Mouse (Mus musculus): ENCODE results near the gene Ctdspl.

Gene Ctdspl

DNA sequence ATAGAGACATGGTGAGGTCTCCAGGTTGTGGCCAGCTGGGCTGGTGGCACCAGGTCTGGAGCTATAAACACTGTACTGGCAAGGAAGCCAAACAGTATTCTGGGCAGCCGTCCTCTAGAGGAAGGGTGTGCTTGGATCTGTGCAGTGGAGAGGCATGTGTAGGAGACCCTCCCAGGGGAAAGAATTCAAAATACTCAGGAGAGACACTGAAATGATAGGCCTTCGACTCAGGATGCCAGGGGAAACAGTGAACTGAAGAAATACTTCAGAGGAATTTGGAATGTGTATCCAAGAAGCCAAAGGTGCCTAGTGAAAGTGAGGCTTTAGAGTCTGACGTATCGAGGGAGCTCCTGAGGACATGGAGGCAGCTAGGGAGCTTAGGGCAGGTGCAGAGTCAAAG, 23.4 kb downstream of the Ctdspl start:
- no peak for DNase-seq (ENCODE audit: low spot score)

DNA sequence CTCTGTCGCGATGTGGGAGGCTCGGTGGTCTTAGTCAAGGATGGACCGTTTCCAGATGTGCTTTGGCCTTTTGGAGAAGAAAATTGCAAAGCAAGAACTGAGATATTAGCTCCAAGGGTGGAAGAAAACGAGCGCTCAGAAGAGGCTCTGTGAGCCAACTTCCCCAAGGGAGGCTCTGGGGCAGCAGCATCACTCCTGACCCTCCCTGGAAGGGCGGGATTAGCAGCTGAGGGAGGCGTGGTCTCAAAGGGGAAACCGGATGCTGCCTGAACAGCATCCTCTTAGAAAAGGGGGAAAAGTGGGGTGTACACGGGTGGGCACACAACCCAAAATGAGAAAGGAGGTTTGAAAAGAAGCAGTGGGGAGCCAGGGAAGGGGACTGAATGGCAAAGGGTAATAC, 23.8 kb downstream of the Ctdspl start:
- DNase-seq (ENCODE audit: low spot score), result peak; percentile 40

DNA sequence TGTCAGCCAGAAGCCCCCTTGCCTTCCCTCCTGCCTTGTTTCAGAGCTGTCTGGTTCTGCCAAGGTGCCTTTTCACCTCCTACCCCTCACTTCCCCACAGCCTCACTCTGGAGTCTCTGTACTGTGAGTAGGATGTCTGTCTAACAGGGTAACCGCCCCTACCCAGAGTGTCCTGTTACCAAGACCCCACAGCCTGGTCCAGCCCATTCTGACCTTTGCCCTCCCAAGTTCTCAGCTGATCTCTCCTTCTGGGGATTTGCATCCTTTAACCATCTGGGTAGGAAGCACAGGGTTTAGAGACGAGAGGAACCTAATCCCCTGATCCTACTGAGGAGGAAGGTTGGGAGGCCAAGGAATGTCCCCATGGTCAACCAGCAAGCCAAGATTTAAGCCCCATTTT, 24.5 kb downstream of the Ctdspl start:
- DNase-seq (ENCODE audit: low spot score), result no peak

DNA sequence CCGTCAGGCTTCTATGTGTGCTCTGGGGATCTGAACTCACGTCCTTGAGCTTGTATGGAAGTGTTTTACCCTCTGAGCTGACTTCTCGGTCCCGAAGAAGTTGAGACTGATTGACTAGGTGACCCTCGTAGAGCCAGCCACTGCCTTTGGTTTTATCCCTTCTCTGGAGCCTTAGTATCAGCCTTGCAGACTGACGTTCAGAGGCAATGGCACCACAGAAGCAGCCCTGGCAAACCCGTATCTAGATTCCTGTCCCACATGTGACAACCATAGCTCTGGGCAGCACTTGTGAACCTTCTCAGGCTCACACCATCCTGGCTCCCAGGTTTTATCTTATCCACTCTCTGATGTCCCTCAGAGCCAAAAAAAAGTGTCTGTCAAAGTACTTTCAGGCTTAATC, 25.1 kb downstream of the Ctdspl start:
- DNase-seq (ENCODE audit: low spot score), result no peak

DNA sequence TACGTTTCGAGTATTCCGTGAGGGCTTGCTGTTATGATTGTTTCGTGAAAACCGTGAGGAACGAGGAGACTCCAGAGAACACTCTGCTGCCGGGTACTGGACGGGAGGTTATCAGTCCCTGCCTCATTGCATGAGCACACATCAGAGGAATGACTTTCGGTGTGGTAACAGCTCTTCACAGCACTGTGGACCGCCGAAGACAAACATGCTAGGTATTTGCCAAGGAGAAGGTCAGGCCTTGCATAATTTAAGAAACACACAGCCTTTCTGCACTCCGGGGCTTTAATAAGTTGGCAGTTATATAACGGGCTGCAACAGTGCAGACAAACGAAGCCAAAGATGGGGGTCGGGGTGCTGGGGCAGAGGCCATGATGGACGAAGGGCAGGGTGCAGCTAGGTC, 25.9 kb downstream of the Ctdspl start:
- DNase-seq (ENCODE audit: low spot score), result no peak

DNA sequence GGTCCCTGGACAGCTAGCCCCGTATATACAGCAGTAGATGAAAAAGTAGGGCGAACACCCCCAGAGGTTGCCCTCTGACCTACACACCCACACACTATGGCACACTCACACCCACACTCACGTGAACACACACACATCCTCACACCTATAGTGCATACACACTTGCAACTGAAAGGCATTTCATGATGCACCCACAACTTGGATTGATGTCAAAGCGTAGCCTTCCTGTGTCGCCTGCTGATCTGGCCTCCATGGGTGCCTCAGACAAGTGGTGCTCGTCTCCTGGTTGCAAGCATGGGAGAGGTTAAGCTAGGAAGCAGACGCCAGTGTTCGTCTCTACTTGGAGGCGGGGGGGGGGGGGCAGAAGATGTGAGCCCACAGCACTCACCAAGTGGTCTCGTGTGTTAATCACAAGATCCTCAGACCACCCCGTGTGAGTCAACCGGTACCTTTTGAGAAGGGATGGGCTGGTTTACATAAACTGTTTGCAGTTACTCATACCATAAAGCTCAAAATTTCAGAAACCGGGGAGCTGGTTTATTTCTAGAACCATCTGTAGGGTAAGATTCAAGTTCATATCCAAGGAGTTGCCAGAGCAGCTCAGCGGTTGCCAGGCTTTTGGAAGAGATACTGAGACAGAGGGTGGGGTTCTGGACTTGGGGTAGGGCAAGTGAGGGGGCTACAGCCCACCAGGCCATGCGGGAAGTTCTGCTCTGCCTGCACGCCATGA, 27.4 kb downstream of the Ctdspl start:
- no peak for DNase-seq (ENCODE audit: low spot score)

DNA sequence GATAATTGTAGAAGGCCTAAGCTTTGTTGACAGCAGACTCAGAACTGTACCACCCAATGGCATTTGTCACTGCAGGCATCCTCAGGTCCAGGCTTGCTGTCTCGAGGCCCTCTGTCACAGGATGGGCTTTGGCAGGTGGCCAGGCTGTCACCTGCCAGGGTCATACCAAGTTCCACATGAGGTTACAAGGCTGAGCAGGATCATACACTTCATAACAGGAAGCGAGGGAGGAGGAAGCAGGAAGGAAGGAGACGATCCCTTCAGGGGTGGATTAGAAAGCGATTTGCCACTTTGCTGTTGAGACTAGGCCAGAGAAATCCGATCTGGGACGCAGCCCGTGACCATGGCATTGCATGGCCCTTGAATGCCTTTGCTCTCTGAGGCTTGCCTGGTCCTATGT, 32.5 kb downstream of the Ctdspl start:
- DNase-seq (ENCODE audit: low spot score), result no peak

DNA sequence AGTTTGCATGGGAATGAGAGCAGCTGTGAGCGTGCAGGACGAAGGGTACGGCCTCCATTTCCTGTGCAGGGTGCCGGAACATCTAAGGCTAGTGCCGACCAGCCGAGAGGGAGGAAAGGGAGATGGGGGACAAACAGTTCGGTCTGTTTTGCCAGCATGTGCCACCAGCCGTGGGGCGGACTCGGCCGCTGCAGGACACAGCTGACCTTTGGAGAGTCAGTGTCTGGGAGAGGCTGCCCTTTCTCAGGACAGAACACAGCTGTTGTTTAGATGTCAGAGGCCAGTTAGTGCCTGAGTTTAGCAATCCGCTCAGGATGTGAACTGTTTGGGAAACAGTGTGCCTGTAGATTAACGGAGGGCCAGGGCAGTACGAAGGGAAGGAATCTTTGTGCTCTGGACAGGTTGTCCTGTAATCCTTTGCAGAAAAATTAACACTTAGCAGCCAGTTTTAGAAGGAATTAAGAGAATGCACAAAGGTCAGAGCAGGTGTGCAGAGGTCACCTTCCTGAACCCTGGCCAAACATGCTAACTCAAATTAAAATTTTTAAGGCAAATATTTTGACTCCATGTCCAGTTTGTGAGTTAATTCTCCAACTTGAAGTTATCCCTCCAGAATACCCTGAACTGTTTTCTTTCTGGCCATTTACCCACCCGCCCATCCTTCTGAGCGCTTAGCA, 34.3 kb downstream of the Ctdspl start:
- peak; percentile 38 for DNase-seq (ENCODE audit: low spot score)

DNA sequence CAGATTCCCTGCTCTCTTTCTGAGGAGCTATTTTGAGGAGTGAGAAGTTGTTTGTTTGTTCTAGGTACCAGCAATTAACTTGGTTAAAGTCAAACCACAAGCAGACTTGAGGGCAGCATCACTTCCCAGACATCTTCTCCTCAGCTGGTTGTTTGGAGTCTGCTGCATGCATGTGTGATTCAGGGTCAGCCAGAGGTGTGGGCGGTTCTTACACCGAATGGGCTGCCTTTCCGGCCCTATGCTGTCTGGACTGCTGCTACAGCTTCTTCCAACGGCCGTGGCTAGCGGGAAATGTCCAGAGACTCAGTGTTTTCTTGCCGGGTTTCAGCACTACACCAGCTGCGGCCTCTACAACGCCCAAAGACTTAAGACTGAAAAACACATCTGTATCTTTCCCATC, 36.9 kb downstream of the Ctdspl start:
- DNase-seq (ENCODE audit: low spot score), result no peak

DNA sequence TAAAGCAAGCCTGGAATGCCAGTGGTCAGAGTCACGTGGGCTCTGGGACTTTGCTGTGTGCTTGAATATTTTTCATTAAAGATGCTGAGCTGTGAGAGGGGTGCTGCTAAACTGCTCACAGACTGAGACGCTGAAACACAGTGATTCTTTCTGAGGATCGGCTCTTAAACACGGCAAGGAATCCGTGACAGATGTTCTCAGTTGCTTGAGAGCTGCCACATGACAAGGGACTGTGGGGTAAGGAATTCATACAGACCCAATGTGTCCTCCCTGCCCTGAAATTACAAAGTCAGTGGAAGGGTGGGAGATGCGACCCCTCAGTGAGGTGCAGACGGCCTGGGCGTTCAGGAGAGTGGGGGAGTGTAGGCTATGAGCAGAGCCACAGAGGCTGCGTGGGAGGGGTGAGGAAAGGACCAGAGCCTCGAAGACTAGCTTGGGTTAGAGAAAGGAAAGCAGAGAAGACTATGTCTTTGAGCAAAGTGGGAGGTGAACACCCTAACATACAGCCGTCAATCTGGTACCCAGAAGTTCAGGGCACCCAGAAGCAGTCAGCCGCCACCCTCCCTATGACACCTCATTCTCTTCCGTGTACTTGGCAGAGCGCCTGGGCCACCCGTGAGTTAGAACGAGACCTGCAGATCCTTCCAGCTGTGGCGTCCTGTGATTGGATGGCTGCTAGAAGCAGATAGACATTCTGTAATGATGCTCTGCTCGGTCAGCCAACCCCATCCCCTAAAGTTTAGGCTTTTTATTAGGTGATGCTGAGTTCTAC, 38.2 kb downstream of the Ctdspl start:
- DNase-seq (ENCODE audit: low spot score), result no peak

DNA sequence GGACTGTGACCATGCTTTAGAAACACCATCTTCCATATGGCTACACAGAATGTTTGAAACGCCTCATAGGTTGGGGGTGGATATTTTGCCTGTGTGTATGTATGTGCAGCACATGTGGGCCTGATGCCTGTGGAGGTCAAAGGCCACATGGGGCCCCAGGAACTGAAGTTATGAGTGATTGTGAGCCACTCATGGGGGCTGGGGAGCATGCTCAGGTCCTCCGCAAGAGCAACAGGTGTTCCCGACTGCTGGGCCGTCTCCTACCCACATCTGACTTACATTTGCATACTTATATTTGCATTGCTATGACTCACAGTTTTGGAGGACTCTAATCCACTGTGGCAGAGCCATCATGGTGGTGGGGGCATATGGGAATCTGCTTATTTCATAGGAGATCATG, 43.6 kb downstream of the Ctdspl start:
- no peak for DNase-seq (ENCODE audit: low spot score)

DNA sequence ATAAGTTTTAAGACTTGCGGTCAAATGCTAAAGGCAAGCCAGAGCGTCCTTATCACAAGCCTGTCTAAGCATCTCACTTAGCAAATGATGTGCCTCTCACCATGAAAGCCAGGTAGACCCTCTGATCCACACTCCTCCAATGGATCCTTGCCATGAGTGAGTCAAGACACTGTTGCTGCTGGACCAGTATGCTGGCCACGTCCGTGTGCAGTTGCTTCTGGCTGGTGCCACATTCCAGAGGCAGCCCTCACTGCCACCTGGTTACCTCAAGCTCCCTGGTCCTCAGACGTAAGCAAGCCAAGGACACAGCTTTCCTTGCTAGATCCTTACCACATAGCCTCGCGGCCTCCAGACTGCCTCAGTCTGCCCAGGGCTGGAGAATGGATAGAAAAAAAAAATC, 46.8 kb downstream of the Ctdspl start:
- DNase-seq (ENCODE audit: low spot score), result no peak

DNA sequence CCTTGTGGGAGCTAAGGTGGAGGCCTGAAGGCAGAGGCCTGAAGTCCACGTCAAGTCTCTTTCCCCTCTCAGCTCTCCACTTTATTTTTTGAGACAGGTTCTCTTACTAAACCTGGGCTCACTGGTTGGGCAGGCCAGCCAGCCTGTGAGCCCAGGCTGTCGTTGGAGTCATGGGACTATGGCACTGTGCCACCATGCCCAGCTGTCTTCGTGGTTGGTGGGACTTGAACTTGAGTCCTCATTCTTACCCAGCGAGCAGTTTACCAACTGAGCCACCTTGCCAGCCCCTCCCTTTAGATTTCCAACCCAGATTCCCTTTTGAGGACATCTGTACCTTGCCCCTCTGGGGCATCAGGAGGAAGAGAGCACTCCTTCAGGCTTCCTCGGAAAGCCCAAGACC, 47.3 kb downstream of the Ctdspl start:
- no peak for DNase-seq (ENCODE audit: low spot score)

DNA sequence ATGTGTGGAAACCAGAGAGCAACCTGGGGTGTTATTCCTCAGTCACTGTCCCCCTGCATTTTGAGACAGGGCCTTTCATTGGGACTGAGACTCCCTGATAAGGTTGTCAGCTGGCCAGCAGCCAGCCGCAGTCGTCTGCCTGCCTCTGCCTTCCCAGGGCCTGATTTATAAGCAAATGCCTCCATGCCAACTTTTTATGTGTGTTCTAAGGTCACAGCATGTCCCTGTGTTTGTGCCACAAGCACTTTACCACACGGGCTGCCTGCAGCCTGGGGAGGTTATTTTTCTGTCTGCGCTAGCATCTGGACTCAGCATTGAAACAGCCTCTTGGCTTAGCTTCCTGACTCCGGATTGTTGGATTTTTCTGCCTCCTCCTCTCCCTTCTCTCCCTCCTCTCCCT, 47.9 kb downstream of the Ctdspl start:
- DNase-seq (ENCODE audit: low spot score), result peak; percentile 59

DNA sequence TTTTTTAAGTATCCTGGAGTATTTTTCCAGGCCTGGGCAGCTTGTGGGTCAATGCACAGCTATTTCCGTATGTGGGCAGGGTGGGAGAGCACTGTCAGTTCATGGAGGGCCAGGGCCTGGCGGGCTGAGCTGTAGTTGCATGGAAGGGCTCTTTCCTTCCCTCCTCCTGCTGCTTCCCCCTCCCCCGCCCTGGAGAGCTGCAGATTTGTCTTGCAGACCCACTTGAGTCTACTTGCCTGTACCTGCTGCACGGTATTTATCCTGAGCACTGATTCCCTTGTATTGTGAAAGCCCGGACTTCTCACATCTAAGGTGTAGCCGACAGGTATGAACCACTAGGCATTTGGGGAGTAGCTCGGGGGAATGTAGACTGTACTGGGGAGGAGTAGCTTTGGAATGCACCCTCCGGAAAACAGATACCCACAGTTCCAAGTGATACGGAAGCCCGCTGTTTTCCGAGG, 49.0 kb downstream of the Ctdspl start:
- DNase-seq (ENCODE audit: low spot score), result no peak

DNA sequence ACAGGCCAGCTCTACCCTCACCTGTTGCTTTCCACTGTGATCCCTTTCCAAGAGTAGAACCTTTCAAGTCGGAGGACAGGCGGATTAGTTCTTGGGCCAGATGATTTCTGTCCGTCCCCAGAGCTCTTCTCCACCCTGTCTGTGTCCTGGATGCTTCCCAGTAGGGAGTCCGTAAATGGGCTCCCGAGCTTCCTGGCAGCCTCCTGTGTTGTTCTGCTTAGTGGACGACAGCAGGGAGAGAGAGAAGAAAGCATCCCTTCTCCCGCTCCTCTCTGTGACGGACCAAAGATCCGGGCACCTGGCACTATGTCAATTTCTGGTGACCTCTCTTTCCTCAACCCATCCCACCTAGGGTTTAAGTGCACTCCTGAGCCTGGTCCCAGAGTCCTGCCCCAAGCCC, 49.5 kb downstream of the Ctdspl start:
- DNase-seq (ENCODE audit: low spot score), result no peak

DNA sequence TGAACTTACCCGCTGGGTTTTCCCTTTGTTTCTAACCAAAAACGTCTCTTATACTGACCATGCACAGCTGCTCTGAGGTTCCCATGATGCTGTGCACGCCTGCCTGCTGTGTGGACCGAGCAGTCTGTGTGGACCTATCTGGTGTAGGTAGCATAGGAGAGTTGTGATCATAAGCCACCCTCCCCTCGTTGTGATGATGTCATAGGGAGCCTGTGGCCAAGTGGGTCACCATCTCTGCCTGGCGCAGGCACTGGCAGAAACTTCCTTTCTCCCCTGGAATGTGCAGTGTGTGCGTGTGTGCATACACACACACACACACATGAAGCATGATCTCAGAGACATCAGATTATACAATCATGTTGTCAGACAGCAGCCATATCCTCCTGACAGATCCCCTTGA, 50.3 kb downstream of the Ctdspl start:
- DNase-seq (ENCODE audit: low spot score), result no peak

DNA sequence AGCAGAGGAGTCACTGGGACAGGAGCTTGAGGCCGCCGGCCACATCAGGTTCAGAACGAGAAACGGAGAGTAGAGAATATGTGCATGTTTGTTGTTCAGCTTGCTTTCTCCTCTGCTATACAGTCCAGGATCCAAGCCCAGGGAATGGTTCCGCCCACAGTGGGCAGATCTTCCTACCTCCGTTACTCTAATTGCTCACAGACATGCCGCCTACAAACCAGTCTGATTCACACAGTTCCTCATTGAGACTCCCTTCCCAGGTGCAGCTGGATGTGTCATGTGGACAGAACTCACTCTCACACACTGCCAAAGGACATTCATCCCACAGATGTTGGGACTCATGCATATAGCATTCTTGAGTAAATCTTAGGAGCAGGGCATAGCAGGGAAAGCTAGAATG, 51.2 kb downstream of the Ctdspl start:
- DNase-seq (ENCODE audit: low spot score), result no peak

DNA sequence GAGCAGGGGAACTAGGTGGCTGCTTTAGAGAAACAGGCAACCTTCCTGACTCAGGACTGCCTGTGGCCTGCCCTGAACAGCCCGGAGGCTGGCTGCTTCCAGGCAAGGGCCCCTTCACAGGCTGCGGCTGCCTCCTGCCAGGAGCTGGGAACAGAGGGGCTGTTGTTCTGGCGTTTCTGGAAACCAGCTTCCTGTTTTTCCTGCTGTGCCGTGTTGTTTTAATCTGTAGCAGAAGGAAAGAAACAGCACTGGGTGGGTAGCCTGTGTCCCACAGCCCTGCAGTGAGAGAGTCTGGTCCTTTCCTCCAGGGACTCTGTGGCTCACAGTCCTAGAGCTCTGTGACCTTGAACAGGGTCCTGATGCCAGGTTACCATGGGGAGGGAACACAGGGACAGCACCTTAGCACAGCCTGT, 54.2 kb downstream of the Ctdspl start:
- peak; percentile 59 for DNase-seq (ENCODE audit: low spot score)

DNA sequence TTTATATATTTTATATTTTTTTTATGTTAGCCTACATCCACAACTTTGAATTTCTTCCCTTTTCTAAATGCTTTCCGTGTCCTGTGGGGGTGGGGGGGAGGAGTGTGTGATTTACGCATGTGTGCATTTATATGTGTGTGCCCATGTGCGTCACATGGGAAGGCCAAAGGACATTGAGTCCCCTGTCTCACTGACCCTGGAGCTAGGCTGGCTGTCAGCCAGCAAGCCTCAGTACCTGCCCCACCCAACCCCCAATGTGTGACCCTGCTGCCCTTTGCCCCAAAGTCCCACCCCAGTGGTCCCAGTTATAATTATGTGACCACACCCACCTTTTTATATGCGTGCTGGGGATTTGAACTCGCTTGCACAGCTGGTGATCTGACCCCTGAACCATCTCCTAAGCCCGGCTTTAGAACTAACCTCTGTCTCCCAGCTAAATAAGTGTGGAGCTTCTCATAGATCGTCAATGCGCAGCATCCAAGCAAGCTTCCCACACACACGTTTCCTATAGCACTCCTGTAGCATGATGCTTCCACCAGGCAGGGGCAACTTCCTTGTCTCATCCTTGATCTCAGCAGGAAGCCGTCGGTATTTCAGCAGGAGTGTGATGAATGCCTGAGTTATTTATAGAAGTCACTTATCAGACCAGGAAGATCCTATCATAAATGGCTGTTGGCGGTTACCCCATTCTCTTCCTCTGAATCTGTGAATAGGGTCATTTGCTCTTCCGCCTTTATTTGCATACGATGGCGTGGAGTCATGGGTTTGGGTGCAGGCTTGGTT, 58.6 kb downstream of the Ctdspl start:
- no peak for DNase-seq (ENCODE audit: low spot score)

DNA sequence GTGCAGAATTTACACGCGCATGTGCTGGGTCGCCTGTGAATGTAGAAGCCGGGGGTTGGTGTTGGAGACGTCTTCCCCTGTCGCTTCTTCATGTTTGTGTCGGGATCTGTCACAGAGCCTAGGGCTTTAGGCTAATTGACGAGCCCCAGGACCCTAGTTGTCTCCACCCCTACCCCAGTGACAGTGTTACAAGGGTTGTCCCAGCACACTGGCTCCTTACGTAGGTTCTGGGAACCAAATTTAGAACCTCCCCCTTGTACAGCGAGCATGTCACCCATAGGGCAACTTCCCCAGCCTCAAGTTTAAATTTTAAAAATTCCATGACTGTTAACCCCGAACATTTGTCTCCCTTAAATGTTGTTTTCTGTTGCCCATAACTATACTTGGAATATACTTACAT, 60.0 kb downstream of the Ctdspl start:
- DNase-seq (ENCODE audit: low spot score), result no peak
